Mouse (Mus musculus) ES-Bruce4 (cell line): ENCODE results near the gene Iqschfp.

ENCODE experiments used
- CTCF ChIP-seq: IDR thresholded peaks from one replicate; pipeline ENCODE4 v1.8.1; 2011; ENCODE audit warnings: low read depth, low read length
- EP300 ChIP-seq: IDR thresholded peaks from 2 replicates; pipeline ENCODE4 v1.6.1; 2011; ENCODE audit warnings: low read depth, low read length; ENCODE audit not compliant: insufficient read depth
- POLR2A ChIP-seq: IDR thresholded peaks from one replicate; pipeline ENCODE4 v1.8.1; 2011; ENCODE audit warnings: low read length; ENCODE audit not compliant: insufficient read depth

GRCm38 (mm10) chr3:68466643-68467042 is 574.6 kb downstream of the Iqschfp start:
- no peak for TF ChIP-seq CTCF
- no peak for TF ChIP-seq POLR2A
- no peak for TF ChIP-seq EP300
